Mouse (Mus musculus) bone marrow, adult 2 months (tissue): ENCODE results near the gene Sec13.

Experiments used
- CTCF ChIP-seq: fragments of 200-500 bp; IDR thresholded peaks from 2 replicates; pipeline ENCODE4 v1.5.1; 2011; ENCODE audit warnings: low read length, control low read depth; ENCODE audit not compliant: control insufficient read depth, insufficient read depth
- POLR2A ChIP-seq: fragments of 200-500 bp; IDR thresholded peaks from 2 replicates; pipeline ENCODE4 v1.6.1; 2011; ENCODE audit warnings: low read depth, mild to moderate bottlenecking, control low read depth, low read length, borderline replicate concordance; ENCODE audit not compliant: control insufficient read depth

- TF ChIP-seq CTCF, result no peak
- TF ChIP-seq POLR2A, result no peak
Measured at GRCm38 (mm10) chr6:113731296-113731695, 9.2 kb downstream of the Sec13 start.
